Mouse (Mus musculus) naive thymus-derived CD4-positive, alpha-beta T cell, adult 2 months (primary cell): Measurements from ENCODE around the gene Hist1h1e.

Experiments used
- DNase-seq: peaks from one replicate; pipeline ENCODE4 v3.0.0-alpha.2; 2011; ENCODE audit warnings: low read depth

Hist1h1e gene

GRCm38 (mm10) chr13:23573034-23573897, 49.1 kb downstream of the Hist1h1e start:
- DNase-seq = peak; percentile 42

- DNase-seq = no peak
Observed at GRCm38 (mm10) chr13:23572218-23573033, 49.9 kb downstream of the Hist1h1e start.

- peak; percentile 51 for DNase-seq
Observed at GRCm38 (mm10) chr13:23571504-23572217, 50.7 kb downstream of the Hist1h1e start.

- DNase-seq = peak; percentile 91
Observed at GRCm38 (mm10) chr13:23571022-23571503, 51.3 kb downstream of the Hist1h1e start, which contains the start of the genes Hist1h2ae and Hist1h2bg. TSS of gene Hist1h2ae (minus strand) at chr13:23571220. TSS of gene Hist1h2bg (plus strand) at chr13:23571396.
